Mouse (Mus musculus) thymus, postnatal 4 days (tissue): ENCODE measurements at regions not wholly inside any gene's neighbourhood (a gene's known extent, or its start where the extent isn't known, plus 50 kb on each side); places are given as distances from the start of the nearest gene placed in this dataset.

Experiments used
- DNase-seq: peaks from one replicate; pipeline ENCODE4 v3.0.0; 2021

DNA sequence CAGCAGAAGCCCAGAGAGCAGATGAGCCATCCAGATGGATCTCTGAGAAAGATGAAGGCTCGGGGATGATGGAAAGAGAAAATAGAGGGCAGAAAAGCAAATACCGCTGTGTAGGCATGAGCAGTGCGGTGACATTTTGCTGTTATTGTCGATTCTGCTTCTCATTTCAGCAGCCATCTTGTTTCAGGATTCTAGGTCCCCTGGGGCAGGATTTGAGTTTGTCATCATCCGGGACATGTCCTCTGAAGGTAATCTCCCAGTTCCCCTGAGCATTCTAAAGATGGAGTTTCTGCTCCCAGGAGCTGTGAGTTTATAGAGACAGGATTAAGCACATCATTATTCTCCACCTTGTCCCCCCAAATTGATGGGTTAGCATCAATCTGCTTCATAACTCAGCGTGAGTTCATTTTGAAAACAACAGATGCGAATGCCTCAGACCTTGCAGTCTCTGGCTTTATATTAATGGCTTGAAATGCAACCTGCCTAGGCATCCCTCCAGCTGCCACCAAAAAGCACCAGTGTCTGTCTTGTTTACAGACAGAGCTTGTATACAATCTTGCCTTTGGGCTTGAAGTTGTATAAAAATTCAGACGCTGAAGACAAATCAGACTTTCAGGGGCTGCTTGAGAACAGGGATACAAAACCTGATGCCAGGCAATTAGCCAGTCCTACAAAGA lies 128.6 kb upstream of the Foxa2 start:
- no peak for DNase-seq

DNA sequence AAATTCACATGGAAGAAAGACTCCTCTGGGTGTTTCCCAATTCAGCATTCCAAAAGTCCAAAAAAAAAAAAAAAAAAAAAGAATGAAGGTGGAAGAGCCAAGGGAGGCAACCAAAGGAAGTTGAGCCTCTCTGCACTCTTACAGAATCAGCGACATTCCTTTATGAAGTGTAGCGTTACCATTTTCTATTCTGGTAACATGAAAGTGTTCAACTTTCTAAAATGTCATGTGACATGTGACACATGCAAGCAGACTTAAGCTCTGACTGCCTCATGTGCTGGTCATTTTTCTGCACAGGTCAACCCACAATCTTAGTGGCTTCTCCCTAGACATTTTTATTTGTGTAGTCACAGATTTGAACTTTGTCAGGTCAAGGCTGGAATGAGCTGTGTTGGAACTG lies 133.5 kb upstream of the Foxa2 start:
- no peak for DNase-seq

DNA sequence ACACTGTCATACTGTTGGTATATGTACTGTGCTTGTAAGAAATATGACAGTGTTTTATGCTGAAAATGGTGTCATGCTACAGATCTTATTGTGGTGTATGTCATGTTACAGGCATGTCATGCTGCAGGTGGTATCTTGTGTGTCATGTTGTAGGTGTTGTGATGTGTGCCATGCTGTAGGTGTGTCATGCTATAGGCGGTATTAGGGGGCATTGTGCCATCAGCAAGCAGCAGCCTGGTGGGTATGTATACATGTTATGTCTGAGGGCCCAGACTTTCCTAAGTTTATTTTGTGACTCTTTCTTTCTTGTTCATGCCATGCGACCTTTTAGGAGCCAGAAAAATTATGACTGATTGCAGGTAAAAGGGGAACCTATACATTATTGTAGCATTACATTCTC lies 134.7 kb upstream of the Foxa2 start:
- no peak for DNase-seq

DNA sequence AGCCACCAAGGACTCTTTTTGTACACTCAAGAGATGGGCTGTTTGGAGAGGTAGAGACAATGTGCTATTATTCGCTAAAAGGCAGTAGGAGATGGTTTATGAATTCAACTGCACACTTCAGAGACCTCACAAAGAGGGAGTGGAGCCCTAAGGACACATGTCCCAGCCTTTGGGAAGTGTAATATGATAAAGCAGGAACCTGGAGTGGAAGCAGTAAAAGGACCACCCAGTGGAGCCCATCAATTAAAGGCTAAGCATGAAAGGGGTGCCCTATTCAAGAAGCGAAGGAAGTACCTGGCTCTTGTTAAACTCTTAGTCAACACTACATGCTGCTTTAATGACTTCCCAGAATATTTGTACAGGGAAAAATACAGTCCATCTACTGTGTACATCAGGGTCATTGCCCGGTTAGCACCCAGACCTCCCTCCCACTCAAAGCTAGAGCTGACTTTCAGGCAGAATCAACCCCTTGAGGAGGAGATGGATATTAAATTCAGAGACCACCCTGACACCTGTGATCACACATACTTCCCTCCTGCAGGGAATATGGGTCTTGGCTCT lies 135.8 kb upstream of the Foxa2 start:
- DNase-seq, result no peak

DNA sequence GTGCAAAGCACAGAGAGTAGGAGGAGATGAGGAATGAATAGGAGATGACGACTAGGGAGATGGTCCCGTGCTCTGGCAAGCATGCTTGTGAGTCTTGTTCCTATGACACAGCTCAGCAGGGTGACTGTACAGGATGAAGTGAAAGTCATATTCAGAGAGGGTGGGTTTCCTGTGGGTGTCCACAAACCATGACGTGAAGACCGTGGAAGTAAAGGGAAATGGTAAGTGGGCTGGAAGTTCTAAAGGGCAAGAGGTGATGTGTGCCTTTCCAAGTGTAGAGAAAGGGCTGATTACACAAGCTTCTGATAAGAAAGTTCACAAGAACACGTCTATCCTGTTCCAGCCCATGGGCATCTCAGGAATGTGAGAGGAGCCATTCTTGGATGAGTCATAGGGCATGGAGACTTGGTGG lies 138.0 kb upstream of the Foxa2 start:
- no peak for DNase-seq

DNA sequence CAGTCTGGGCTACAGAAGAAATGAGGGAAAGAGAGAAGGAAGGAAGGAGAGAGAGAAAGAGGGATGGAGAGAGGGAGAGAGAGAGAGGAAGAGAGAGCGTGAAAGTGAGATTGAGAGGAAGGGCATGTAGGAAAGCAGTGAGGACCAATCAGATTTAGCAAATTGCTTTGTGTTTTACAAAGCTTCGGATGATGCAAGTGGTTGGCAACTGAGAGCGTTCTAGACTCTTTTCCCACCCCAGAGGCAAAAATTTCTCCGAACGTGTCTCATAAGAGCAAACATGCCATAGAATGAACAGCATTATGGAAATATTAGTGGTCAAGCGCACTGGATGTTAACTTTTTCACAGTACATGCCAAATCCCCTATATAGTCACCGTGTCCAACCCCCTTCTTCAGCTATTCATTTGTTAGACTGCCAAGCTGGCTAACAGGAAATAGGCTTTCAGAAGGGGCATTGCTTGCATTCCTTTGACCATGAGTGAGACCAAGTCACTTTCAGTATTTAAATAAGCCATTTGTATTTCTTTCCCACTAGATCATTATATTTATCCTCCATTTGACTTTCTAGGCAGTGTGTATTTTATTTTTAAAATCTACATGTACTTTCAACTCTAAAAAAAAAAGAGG lies 139.7 kb upstream of the Foxa2 start:
- DNase-seq, result no peak

DNA sequence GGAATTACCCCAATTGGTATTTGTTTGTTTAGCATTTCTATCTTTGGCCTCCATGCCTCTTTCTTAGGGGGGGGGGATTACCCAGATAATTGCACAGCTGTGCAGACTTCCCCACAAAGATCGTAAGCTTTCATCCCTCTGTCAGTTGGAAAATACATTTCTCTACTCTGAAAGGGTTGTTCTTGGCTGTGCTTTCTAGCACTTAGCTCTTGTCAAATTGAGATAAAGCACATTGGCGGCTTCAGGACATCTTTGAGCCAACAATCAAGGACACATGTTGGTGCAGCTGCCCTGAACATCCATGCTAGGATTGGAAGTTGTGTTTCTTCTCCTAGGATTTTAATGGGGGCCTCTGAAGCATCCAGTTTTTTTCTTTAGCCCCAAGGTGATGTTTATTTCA lies 142.1 kb upstream of the Foxa2 start:
- no peak for DNase-seq

DNA sequence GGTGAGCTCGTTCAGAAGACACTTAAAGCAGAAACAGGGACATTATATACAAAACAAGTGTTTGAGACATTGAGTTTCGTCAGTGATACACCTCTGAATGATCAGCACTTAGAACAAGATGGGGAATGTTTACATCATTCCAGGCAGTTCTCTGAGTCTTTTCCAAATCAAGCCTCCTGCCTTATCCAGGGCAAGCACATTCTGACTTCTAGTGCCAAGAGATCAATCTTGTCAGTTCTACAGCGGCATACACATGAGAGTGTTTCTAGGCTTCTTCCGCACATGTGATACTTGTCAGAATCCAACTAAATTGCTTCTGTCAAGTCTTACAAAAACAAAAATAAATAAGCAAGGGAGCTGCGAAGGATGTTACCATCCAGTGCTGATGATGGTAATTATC lies 142.5 kb upstream of the Foxa2 start:
- no peak for DNase-seq

DNA sequence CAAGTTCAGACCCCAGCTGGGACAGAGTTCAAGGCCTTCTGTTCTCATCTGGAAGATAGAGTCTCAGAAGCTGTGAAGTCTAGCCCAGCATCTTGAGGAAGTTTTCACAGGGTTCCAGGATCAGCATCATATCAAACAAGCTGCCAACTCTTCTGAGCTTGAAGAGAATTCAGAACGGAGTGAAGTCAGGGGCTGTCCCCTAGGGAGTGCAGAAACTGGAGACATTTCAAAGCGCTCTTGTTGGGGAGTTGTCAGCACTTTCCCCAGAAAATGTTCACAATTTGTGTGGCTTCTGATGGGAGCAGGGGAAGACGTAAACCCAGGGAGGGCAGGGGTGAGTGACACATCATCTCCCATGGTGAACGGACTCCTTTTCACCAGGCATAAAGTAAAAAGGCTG lies 146.2 kb upstream of the Foxa2 start:
- no peak for DNase-seq

DNA sequence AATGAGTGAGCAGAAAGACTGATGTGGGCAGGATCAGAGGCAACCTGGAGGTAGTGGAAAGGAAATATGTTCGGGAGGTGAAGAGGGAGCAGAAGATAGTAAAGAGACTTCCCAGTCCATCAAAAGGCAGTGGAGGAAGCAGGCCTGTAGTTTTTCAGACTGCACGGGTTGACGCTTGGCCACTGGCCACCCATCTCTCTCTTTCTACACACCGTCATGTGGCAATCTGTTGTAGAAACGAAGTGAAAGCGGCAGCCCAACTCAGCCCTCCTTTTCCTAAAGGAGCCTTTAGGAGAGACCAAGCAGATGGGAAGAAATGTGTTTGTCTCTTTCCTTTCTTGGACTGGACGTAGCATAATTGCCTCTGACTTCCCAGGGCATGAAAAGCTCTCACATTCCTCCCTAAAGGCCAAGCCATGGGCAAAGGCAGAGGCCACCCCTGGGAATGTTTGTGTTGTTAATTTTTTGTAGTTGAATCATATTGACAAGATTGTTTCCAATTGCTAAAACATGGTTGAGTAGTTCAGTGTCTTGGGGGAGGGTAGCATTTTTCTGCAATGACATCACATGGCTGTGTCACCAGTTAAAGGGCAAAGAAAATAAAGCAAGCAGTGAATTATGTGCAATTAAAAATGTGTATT lies 150.7 kb upstream of the Foxa2 start:
- DNase-seq, result no peak

DNA sequence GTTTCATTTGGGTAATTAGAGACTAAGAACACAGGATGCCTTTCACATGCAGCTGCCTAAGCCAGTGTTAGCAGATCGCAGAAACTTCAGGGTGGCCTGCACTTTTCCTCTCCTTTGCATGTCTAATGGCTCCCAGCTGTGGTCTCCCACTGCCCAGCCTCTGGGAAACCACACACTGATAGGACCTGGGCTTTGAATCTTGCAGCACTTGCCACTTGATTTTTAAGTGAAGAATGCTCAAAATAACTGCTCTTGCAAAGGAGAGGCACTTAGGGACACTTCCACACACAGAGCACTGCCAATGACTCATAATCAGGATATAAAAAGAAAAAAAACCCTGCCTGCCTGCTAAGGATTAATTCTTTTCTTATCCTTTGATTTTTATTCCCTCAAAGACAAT lies 159.9 kb upstream of the Foxa2 start:
- DNase-seq, result no peak

DNA sequence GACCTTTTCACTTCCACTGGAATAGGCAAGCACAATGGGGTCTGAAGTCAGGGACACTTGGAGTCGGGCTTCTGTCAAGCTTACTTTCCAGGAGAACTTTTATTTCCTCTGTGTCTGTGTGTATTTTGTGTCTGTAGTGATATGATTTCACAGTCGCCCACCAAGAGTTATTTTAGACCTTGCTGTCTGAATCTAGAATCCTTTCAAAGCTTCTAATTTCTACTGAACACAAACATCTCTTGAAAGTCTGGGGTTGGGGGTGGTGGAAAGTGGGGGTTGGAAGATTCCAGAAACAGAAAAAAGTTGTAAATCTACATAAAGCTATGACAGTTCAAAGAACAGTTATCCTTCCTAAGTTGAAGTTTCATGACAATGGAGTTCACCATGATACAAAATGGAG lies 164.0 kb upstream of the Foxa2 start:
- DNase-seq, result no peak

DNA sequence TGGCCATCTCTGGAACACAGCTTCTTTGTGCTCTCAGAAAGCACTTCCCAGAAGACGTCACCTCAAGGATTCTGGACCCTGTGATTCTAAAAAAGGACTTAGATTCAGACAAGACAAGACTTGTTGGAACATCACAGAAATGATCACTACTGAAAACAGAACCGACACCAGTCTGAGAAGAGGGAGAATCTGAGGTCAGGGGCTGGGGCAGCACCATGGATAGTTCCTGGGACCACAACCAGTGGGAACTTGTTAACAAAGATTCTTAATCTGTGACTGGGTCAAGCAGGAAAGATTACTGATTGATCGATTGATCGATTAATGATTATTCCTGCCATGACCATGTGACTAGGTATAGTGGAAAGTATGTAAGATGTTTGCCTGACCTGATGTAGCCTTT lies 170.4 kb upstream of the Foxa2 start:
- no peak for DNase-seq

DNA sequence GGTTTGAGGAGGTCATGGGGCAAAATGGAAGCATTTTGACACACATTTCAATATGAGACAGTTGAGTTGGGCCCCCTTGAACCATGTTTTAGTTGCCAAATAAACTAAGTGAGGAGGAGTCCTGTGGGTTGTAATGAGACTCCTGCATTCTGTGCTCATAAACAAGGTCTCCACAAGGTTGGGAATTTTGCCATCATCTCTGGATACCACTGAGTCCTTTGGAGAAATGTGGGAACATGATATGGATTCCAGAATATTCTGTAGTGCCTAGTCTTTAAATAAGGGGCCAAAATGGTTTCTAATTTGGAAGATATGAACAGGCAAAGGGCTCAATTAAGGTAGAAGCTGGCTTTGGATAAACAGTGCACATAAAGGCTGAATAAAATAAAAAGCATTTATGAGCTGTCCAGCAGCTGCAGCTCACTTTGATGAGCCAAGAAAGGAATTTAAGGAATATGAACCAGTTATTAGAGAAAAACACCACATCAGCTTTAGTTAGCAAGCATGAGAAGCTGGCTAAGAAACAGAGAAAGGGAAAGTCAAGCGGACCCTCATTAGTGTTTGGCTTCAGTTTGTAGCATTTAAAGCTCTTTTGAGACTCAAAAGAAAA lies 161.3 kb upstream of the Sstr4 start:
- DNase-seq, result no peak

DNA sequence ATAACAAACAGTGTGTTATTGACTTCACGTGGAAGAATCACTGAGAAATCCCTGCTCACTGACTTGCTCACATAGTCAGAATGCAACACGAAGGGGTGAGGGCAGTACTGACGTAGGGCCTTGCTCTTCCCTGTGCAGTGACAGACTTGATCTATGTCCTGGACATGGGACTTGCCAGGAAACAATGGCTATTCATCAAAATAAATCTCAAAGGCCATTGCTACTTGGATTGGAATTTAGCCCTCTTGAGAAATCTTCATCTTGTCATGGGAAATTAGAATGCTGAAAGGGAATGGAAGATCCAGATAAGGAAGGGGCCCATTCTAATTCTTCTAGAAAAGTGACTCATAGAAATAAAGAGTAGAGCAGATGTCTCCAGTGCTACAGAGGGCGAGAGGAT lies 158.0 kb upstream of the Sstr4 start:
- DNase-seq, result no peak

DNA sequence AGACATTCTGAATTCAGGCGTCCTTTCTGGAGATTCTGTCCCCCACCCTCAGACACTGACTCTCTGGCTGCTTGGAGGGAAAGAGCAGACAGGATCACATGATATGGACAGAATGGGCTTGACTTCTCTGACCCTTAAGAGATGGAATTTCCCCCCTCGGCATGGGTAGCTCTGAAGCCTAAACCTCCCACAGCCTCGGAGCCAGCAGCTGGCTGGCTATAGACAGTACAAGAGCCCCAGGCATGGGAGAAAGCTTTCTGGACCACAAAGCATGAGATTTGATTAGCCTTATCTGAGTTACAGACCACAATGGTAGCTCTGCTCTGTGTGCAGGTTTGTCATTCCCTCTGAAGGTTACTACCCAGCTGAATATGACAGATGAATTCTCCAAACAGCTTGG lies 156.1 kb upstream of the Sstr4 start:
- DNase-seq, result no peak

DNA sequence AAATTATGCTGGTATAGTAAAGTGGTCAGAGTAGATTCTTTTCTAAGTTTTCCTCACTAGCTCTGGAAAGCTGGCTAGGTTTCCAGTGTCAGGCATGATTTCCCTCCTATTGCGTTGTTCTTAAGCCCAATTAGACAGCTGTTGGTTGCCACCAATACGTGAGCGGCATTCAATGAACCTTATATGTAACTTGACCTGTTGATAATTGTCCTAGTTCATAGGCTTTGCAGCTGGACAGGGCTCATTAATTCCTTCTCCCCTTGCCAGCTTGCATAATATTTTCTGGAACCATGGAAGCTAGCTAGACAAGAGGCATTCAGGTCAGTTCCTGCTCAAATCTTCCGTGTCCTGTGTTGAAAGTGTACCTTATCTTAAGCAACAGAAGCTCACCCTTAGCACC lies 152.9 kb upstream of the Sstr4 start:
- no peak for DNase-seq

DNA sequence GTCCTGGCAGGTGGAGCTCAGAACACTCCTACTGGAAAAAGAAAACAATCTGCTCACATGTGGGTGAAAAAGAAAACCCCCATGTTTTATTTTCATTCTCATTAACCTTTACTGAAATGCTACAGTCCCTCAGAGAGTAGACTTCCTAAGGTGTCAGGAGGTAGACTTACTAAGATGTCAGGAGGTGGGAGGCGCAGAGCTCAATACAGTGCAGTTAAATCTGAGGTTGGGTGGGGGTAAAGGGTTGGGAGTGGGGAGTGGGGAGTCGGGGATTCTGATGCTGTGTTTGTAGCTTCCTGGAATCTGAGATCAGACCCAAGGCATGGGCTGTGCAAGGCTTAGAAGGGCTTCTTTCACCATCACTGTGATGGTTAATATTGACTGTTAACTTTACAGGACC lies 149.6 kb upstream of the Sstr4 start:
- no peak for DNase-seq

DNA sequence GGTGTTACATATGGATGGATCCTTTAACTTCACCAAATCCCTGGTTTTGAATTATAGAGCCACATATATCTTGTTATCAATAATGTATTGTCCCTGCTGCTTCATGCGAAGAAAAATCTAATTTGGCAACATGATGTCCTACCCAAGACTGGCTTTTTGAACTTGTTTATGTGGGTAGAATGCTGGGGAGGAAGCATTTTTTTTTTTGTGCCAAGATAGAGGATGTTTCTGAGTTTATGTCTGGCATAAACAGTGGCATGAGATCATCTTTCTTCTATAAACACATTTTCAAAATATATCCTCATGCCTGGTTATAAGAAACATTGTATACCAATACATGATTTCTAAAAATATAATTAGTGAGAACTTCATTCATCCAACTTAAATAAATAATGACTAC lies 144.2 kb upstream of the Sstr4 start:
- DNase-seq, result no peak

DNA sequence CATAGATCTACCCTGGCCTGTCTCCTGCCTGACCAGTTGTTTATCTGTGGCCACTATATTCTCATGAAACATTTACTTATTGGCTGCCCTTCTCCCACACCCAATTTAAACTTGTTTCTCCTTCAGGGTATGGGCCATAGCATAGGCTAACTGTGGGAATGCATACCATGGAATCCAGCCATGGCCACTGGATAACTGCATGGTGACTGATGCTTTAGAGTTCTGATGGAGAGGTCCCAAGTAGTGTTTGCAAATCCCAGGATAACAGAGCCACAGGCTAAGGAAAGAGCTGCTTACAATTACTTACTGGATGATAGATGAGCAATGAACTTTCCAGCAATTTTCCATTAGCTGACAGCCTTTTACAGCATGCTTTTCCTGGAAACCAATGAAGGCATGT lies 139.5 kb upstream of the Sstr4 start:
- no peak for DNase-seq

DNA sequence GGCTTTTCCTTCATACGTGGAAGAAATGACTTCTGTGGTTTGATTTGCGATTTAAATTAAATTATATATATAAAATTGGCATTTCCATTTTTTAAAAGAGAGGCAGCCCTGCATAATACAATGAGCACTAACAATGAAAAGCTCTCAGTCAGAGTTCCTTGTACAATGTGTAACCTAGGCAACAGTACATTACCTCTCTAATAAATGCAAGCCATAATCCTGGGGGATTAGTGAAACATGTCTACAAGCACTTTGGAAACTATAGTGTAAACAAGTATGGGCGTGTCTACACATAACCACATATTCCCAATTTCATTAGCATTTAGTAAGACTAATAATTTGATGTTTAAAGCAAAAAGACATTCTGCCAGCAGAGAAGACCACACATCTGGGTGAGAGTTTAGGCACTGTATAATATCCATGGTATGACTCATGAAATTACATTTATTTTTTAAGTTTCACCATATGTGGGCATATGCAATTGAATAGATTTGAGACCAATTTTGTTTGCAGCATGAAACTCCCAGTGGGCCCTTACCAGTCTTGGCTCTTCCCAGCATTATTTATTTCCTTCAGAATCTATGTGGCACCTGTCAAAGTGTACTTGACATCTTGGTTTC lies 130.9 kb upstream of the Sstr4 start:
- DNase-seq, result no peak

DNA sequence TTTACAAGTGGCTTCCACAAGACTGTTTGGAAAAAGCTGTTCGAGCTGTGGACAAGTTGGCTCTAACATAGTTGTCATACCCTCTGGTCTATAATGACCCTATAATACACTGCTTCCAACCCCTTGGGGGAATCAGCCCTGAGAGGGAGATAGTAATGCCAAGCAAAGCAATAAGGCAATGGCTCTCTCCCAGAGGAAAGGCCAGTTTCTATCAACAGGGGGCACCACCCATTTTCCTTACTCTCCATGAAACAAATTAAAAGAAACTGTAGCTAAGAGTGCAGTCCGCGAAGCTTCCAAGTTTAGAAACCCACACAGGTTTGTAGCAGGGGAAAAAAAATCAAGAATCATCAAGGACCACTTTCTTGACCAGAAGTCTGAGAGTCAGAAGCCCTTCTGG lies 115.9 kb upstream of the Sstr4 start:
- peak; percentile 11 for DNase-seq

DNA sequence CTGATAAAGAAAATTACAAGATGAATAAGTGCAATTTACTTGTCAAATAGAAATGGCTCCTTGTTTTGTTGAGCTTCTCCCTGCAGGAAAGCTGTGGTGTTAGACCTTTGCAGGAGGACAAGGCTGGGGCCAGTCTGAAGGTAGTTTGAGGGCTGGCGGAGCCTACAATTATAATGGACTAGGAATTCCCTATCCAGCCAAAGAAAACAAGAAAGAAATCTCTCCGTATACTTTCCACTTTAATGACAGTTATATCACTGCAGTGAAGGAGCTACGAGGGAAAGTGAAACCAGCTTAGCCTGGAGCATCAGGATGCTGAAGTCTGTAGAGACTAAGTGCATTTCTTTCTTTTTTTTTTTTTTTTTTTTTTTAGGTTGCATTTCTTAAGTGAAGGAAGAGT lies 104.8 kb upstream of the Sstr4 start:
- no peak for DNase-seq

DNA sequence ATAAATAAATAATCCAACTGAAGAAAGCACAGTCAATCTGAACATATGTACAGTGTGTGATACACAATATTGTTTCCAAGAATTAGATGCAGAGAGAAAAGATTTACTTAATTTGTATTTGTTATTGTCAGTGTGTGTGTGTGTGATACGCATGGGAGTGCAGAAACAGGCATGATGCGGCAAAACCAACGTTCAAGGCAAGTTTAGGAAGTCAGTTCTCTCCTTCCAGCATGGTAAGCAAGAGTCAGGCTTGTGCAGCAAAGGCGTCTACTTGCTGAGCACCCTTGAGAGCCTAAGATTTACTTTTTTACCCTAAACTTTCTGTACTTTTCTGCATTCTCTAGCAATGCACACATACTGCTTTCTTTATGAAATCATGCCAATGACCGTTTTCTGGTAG lies 102.7 kb upstream of the Sstr4 start:
- DNase-seq, result no peak
